Mouse (Mus musculus) liver, embryonic 14.5 days (tissue): ENCODE data around the gene Pqlc2.

Source experiments
- CTCF ChIP-seq: IDR thresholded peaks from 2 replicates; pipeline ENCODE4 v1.5.1; 2016; ENCODE audit warnings: antibody characterized with exemption, low read depth, control low read depth
- EP300 ChIP-seq: IDR thresholded peaks from 2 replicates; pipeline ENCODE4 v1.6.1; 2016; ENCODE audit warnings: antibody characterized with exemption, low read depth

DNA sequence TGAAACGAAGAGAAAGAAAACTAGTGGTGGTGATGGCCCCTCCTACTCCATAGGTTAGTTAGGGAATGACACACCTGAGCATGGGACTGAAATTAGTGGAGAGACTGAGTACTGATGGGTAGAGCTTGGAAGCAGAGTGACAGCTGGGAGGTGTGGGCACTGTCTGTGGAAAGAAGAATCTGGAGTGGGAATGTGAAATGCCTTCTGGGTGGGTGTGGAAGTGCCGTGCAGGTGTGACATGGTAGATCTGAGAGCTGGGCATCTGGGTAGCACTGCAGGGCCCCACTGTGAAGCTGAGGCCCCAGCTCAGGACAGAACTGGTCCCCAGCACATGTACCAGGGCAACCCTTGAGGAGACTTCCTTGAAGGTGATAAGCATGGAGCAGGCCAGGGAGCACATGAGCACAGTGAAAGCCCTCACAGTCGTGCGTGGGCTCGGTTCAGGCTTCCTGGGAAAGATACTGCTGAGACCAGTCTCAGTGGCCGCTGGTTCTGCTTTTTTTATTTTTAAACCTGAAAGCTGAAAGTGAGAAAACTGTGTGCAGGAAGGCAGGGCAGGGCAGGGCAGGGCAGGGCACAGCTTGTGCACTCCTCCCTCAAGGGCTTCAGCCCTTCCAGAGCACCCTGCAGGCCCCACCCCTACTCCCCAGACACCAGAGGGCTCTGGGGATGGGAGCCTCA, 51.7 kb downstream of the Pqlc2 start:
- TF ChIP-seq EP300 (no peak), CTCF (no peak)
